Mouse (Mus musculus) midbrain, postnatal 0 days (tissue): Measurements from ENCODE around the gene Gins1. TPM values are rescaled to one million over a fixed set of nuclear protein-coding genes. Genes with fewer than 3 reads are reported as not detected.
A peak's percentile ranks its signal among the peaks of the same experiment; 100 is the strongest.
"Not testable (repeated sequence)": the region's sequence is repeated elsewhere in the genome, so short reads cannot be mapped to it uniquely, and the experiment has no call there.

Experiments used
- ATAC-seq: fragments of 200-750 bp; cut with Nextera tagmentation; 2 replicates; pipeline ENCODE4 v1.8.0; 2017; ENCODE audit warnings: moderate number of reproducible peaks, mild to moderate bottlenecking, moderate TSS enrichment, moderate library complexity; ENCODE audit not compliant: low FRiP score
- DNase-seq: peaks from one replicate; pipeline ENCODE4 v3.0.0-alpha.2; 2015; ENCODE audit warnings: low spot score
- H3K27ac ChIP-seq: fragments of 300-500 bp; sonication (generic); 2 replicates; pipeline ENCODE4 v1.5.1; 2014; ENCODE audit warnings: low read depth, mild to moderate bottlenecking, low read length, mixed read lengths
- H3K27me3 ChIP-seq: fragments of 300-500 bp; sonication (generic); 2 replicates; pipeline ENCODE4 v1.6.1; 2014; ENCODE audit warnings: low read length, control low read depth, mixed read lengths; ENCODE audit not compliant: insufficient read depth
- H3K36me3 ChIP-seq: fragments of 300-500 bp; sonication (generic); 2 replicates; pipeline ENCODE4 v1.6.1; 2014; ENCODE audit warnings: low read length, control low read depth, mixed read lengths; ENCODE audit not compliant: insufficient read depth
- H3K4me1 ChIP-seq: fragments of 300-500 bp; sonication (generic); 2 replicates; pipeline ENCODE4 v1.6.1; 2014; ENCODE audit warnings: mild to moderate bottlenecking, control low read depth, antibody characterized with exemption, low read length, mixed read lengths; ENCODE audit not compliant: insufficient read depth
- H3K4me2 ChIP-seq: fragments of 300-500 bp; sonication (generic); 2 replicates; pipeline ENCODE4 v1.6.1; 2014; ENCODE audit warnings: low read depth, mild to moderate bottlenecking, low read length, mixed read lengths; ENCODE audit not compliant: poor library complexity, severe bottlenecking
- H3K4me3 ChIP-seq: fragments of 300-500 bp; sonication (generic); 2 replicates; pipeline ENCODE4 v1.5.1; 2014; ENCODE audit warnings: low read depth, mild to moderate bottlenecking, low read length, moderate library complexity
- H3K9ac ChIP-seq: fragments of 300-500 bp; sonication (generic); replicated peaks from 2 replicates; pipeline ENCODE4 v1.6.1; 2014; ENCODE audit warnings: mild to moderate bottlenecking, low read length, moderate library complexity, mixed read lengths; ENCODE audit not compliant: poor library complexity, severe bottlenecking
- H3K9me3 ChIP-seq: fragments of 300-500 bp; sonication (generic); 2 replicates; pipeline ENCODE4 v1.6.1; 2016; ENCODE audit warnings: low read length, control low read depth
- CTCF ChIP-seq: IDR thresholded peaks from 2 replicates; pipeline ENCODE4 v1.5.1; 2016; ENCODE audit warnings: antibody characterized with exemption, mild to moderate bottlenecking
- WGBS: fragments of 180-500 bp; shearing (Covaris S2); extraction: QIAGEN DNeasy Blood & Tissue Kit; methylation state at CpG from one replicate; pipeline ENCODE4 v1.1.7; 2014; 5-methylcytosine and 5-hydroxymethylcytosine counted together
- polyA plus RNA-seq: library from polyadenylated mRNA; unstranded; fragments of >200 nt; fragmentation: Nextera tagmentation; extraction: Ambion mirVana; gene quantifications from 2 replicates; pipeline ENCODE4 v1.2.1, GENCODE M21; 2015
- total RNA-seq: library from RNA; depleted of rRNA; stranded (reverse); fragments of >200 nt; gene quantifications from 2 replicates; pipeline ENCODE4 v1.2.3, GENCODE M21; 2014

Gins1 gene
- total and polyA plus RNA-seq, 2 experiments from 2014 or later: 5.7 to 7.1 TPM

DNA sequence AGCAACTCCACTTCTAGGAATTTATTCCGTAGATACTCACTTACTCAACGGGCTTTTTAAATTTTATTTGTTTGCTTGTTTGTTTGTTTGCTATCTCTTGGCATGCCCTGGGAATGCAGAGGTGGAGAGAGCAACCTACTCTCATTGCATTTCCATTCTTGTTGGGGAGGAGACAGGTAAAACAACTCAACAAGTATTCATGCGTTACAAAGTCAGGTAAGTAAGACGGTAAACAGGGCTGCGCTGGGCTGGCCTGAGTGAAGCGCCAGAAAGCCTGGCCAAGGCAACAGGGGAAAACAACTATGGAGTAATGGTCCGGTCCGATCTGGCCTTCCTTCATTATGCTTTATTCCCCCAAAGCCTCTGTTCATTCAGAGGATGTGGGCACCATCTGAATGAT, 2.9 kb upstream of the Gins1 start:
- H3K27me3 ChIP-seq: no peaks in the 10 kb centered on the region
- H3K4me3 ChIP-seq: peak overlapping the region; percentile 17
- no peak for DNase-seq
- H3K9me3 ChIP-seq: no peaks in the 10 kb centered on the region
- peaks cover 3% of the 10 kb centered on the region; the same call in 1 of the 2 replicates for H3K4me1 ChIP-seq
- 0 out of 2 replicates have a peak, but pooled peaks cover 5% of the 10 kb centered on the region for H3K36me3 ChIP-seq
- 0 out of 2 replicates have a peak overlapping the region, but pooled peaks have one; percentile 10 for H3K9ac ChIP-seq
- no peak for TF ChIP-seq CTCF
- 87% methylated on average over 8 of the region's 8 CpGs for WGBS
- peak overlapping the region; percentile 22 for H3K4me2 ChIP-seq
- H3K27ac ChIP-seq: no peak overlapping the region
- no peak for ATAC-seq

GRCm38 (mm10) chr2:150904272-150904935, 796 bp upstream of the Gins1 start, which contains the start of gene Abhd12:
TSS of gene Abhd12 (minus strand) at chr2:150904741.
- no peak for TF ChIP-seq CTCF
- H3K4me2 ChIP-seq: peak within 1 kb of the TSS; percentile 76
- H3K4me3 ChIP-seq: peak within 1 kb of the TSS; percentile 93
- peak; percentile 98 for DNase-seq
- peak within 1 kb of the TSS; percentile 88 for H3K27ac ChIP-seq
- ATAC-seq: peak; percentile 98
- no peaks in the 10 kb centered on the region for H3K27me3 ChIP-seq
- under 1% methylated on average over 66 of the region's 72 CpGs for whole genome bisulfite sequencing
- peak within 1 kb of the TSS; percentile 93 for H3K9ac ChIP-seq
- 0 out of 2 replicates have a peak, but pooled peaks cover 5% of the 10 kb centered on the region for H3K36me3 ChIP-seq
- H3K4me1 ChIP-seq: peaks cover 3% of the 10 kb centered on the region; the same call in 1 of the 2 replicates
- no peaks in the 10 kb centered on the region for H3K9me3 ChIP-seq

- peak overlapping the region; percentile 66; the same call in 1 of the 2 replicates for H3K4me3 ChIP-seq
- 51% methylated on average over 6 of the region's 6 CpGs for WGBS
Observed at GRCm38 (mm10) chr2:150908881-150909280, 3.7 kb downstream of the Gins1 start.

DNA sequence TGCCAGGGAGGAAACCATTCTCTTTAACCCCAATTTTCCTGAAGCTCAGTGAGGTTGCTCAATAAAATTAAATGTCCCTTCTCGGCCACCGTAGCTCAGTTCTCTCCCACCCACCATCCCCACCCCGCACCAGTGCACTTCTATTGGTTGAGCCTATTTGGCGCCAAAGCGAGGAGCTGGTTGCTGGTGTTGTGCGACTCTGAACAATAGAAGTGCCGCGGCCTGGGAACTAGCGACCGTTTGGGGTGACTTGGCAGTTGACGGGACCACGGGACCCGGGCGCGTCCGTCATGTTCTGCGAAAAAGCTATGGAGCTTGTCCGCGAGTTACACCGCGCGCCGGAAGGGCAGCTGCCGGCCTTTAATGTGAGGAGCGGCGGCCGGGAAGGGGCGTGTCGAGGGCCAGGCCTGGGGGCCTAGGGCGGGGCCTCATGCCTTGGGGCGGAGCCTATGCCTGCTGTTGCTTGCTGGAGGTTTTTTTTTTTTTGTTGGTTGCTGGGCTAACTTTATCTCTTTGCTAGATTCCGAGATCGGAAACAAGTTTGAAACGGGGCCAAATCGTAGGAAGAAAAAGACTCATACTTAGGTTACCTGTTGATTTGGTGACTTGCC, 4.3 kb downstream of the Gins1 start:
- under 1% methylated on average over 35 of the region's 35 CpGs for WGBS
- Histone ChIP-seq H3K9me3 (no peaks in the 10 kb centered on the region), H3K36me3 (no peaks in the 10 kb centered on the region), H3K9ac (peak overlapping the region; percentile 40; the same call in 1 of the 2 replicates), H3K27ac (no peak overlapping the region), H3K4me3 (peak overlapping the region; percentile 66), H3K27me3 (no peaks in the 10 kb centered on the region), H3K4me1 (no peaks in the 10 kb centered on the region), H3K4me2 (peak overlapping the region; percentile 47)
- ATAC-seq (peak; percentile 90), DNase-seq (peak; percentile 98)
- TF ChIP-seq CTCF: no peak

More at GRCm38 (mm10) chr2:150908881-150909280, 3.7 kb downstream of the Gins1 start:
- not testable (repeated sequence) for H3K9ac ChIP-seq, H3K9me3 ChIP-seq, H3K27me3 ChIP-seq, H3K4me1 ChIP-seq, DNase-seq, H3K36me3 ChIP-seq, ATAC-seq, H3K27ac ChIP-seq
- TF ChIP-seq CTCF: peak; percentile 11; the same call in 1 of the 2 replicates
- H3K4me2 ChIP-seq: peak overlapping the region; percentile 47

GRCm38 (mm10) chr2:150910295-150910881, 5.2 kb downstream of the Gins1 start:
- Histone ChIP-seq H3K4me2 (peak overlapping the region; percentile 47), H3K27me3 (no peaks in the 10 kb centered on the region), H3K9me3 (no peaks in the 10 kb centered on the region), H3K4me1 (no peaks in the 10 kb centered on the region), H3K9ac (no peak overlapping the region; the same call in 1 of the 2 replicates), H3K27ac (no peak overlapping the region), H3K4me3 (peak overlapping the region; percentile 66), H3K36me3 (no peaks in the 10 kb centered on the region)
- DNase-seq (no peak), ATAC-seq (no peak)
- whole genome bisulfite sequencing: 46% methylated on average over 8 of the region's 10 CpGs
- TF ChIP-seq CTCF: no peak
